Mouse (Mus musculus) C2C12 (cell line): ENCODE measurements around the gene Nkpd1.

Source experiments
- CEBPB ChIP-seq: IDR thresholded peaks from one replicate; pipeline ENCODE4 v1.6.1; 2011; ENCODE audit warnings: low read depth, mild to moderate bottlenecking, control low read depth, moderate library complexity
- CTCF ChIP-seq: IDR thresholded peaks from one replicate; pipeline ENCODE4 v1.5.1; 2011; ENCODE audit not compliant: control insufficient read depth, insufficient read depth, insufficient read length
- MYOD1 ChIP-seq: IDR thresholded peaks from one replicate; pipeline ENCODE4 v1.6.1; 2011; ENCODE audit warnings: low read depth; ENCODE audit not compliant: control insufficient read depth, insufficient read length
- USF1 ChIP-seq: IDR thresholded peaks from one replicate; pipeline ENCODE4 v1.6.1; 2011; ENCODE audit warnings: low read depth, mild to moderate bottlenecking, control low read depth, moderate library complexity

- no peak for TF ChIP-seq CTCF
- no peak for TF ChIP-seq MYOD1
- no peak for TF ChIP-seq USF1
- TF ChIP-seq CEBPB = no peak
These were observed 13.4 kb downstream of the Nkpd1 start for GRCm38 (mm10) chr7:19531077-19531476.
